Mouse (Mus musculus) yolk sac, embryonic 10.5 days (tissue): ENCODE data around the gene Tent5c.

Experiments used
- DNase-seq: peaks from one replicate; pipeline ENCODE4 v3.0.0-alpha.2; 2017; ENCODE audit warnings: low spot score

The Tent5c gene

DNA sequence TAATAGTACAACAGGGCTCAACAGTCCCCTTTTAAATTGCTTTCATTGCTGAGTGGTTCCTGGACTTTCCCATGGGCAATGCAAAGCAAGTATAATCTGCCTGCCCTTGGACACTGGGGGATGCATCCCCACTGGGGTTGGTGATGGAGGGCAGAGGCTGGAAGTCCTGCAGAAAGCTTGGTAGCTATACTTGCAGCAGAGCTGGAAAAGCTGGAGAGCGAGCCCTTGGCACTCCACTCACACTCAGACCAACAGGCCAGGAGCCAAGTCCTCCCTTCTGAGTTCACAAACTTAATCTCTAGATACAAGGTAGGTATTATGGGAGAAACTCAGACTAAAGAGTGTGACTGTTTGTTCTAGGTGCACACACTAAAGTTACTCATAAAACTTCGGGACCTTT is 2.1 kb downstream of the Tent5c start:
- DNase-seq = no peak

DNA sequence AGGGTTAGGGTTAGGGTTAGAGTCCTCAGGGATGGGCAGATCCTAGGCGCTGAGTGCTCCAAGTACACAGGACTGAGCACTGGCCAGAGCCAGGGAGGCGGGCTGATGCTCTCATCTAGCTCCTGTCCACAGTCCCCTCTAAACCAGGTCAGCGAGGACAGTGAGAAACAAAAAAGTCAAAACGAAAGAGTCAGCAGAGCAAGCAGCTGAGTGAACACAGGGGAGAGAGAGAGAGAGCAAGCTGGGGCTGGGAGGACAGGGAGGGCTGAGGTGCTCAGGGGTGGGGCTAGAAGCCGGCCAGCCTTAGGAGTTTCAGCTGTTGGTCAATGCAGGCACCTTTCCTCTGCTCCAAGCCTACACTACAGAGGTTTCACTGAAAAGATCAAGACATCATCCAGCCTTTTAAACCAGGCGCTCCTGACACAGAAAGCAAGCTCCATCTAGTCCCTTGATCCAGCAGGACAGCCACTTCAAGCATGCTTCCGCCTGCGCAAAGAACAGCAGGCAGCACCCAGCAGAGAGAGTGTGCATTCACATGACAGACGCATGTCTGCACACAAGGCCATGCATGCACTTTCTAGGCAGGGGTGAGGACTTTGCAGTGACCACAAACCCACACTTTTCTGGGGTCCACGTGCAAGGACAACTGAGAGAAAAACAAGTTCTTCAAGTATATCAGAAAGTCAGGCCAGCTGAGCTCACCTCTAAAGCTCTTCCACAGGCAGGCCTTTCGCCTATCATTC is 3.6 kb downstream of the Tent5c start:
- DNase-seq = peak; percentile 65

- DNase-seq = no peak
Observed at GRCm38 (mm10) chr3:100482971-100483610, 6.0 kb downstream of the Tent5c start.

GRCm38 (mm10) chr3:100482324-100482911 is 6.7 kb downstream of the Tent5c start:
- peak; percentile 40 for DNase-seq

DNA sequence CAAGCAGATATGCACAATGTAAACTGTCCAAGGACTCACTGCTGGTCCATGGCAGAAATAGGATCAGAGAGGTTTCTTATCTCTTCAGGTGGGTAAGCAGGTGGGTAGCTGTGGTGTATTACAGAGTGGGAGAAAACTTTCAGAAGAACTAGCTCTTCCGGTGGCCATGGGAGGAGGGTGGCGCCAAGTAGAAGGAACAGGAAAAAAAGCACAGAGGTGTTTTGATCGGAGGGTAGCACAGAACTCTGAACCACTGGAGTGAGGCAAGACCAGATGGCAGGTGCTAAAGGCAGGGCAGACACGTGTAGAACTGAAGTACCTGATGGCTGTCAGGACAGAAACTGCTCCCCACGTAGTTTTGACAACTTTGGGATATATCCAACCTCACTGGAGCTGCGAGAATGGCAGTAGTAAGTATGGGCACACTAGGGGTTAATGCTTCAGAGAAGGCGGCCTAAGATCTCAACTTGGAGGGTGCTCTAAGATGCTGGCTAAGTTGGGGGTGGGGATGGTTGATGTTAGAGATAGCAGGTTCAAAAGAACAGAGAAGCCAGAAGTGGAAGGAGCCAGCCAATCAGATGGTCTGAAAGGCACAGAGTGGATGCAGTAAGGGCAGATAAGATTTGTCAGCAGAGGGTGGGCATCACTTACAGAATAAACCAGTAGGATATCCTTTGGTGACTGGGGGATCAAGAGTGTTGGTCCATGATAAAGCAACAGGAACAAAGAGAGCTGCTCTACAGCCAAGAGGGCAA is 8.7 kb downstream of the Tent5c start:
- no peak for DNase-seq

DNA sequence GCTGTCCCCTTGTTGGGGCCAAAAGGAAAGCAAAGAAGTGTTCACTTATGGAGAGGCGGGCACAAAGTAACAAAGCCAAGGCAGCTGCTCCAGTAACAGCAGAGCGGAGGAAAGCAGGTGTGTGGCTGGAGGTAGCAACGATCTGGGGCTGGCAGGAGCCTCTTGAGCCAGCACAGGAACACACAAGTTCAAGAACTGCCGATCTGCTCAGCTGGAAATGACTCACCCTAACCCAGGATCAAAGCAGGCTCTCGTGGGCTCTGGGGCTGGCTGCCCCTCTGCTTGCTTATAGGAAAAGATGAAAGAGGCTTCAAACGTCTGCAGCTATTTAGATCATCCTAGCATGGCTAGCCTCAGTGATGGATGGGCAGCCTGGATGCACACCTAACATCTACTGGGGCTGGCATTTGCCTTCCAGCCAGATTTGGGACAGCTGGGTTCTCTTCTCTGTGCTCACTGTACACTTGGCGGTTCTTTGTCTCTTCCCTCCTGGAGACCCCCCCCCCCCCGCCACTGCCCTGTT is 14.1 kb downstream of the Tent5c start:
- DNase-seq = no peak

DNA sequence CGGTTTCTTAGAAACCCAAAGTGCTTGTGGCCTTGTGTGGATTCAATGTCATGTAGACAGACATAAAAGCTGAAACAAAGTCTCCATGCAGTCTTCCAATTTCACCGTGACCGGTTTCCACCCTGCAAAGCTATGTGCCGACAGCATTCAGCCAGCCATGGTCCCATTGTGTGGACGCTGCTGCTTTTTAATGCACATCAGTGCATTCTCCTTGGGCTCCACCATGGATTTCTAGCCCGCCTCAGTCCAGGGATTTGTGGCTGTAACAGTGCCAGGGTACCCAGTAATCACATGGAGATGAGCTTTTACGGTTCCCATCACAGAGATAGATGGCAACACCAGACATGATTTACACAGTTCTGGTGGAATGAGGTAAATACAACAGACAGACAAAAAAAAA is 14.6 kb downstream of the Tent5c start:
- DNase-seq = no peak

DNA sequence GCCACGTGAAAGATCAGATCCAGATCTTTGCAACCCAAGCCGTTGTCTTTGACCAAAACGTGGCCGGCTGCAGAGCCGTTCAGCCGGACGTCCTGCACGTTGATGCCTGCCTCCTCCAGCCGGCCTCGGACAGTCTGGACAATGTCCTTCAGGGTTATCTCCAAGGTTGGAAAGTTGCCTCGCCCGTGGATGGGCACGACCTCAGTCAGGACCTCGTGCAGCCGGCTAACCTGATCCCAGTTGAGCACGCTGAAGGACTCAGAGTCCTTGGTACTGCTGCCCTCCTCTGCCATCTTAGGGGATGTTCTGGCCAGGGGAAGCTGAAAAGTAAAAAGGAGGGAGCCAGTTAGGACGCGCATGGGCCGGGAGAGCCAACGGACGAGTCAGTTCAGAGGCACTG is 16.0 kb downstream of the Tent5c start:
- no peak for DNase-seq

DNA sequence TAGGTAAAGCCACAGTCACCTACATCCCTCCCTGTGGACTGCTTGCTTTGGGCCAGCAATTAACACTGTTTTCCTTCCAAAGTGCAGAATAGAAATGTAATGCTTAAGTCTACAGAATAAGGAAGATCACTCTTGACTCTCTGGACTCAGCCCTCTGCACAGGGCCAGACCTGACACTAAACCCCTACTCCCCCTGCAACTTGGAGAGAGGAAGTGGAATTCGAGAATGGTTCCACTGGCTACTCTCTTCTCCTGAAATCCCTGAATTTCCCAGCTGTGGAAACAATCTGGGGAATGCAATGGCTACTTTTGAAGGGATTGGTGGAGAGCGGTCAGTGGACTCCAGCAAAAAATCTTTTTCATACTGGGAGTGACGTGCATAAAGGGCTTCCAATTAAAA is 18.2 kb downstream of the Tent5c start:
- no peak for DNase-seq

DNA sequence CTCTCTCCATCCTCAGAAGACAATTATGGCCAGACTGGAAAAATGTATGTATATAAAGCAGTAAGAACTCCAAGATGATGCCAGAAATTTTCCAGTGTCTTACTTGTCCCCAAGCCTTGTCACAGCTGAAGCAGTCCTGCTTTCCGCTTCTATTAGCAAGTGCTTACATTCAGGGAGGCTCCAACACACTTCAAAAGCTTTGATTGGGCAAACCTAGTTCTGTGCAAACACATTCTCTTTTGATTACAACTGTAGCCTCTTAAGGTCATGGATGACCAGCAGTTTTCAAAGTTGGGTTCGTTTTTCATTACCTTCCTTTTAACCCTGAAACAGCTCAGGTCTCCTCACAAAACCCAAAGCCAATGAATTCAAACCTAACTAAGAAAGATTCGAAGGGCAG is 19.0 kb downstream of the Tent5c start:
- DNase-seq = no peak

DNA sequence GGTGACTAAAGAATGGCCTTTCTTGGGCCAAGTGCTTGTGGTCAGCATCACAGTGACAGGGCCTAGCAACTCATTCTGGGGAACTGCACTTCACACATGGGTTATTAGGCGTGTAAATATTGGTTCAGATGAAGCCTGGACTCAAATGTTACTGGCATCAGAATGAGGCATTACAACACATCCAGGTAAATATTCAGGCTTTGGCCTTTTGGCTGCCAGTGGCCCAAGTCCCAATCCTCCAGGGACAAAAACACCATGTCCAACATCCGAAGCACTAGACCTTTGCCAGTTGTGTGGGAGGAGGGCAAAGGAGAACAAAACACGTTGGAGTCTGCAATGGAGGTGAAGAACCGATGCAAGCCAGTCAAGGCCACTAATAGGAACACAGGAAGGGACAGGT is 22.6 kb downstream of the Tent5c start:
- DNase-seq = no peak

DNA sequence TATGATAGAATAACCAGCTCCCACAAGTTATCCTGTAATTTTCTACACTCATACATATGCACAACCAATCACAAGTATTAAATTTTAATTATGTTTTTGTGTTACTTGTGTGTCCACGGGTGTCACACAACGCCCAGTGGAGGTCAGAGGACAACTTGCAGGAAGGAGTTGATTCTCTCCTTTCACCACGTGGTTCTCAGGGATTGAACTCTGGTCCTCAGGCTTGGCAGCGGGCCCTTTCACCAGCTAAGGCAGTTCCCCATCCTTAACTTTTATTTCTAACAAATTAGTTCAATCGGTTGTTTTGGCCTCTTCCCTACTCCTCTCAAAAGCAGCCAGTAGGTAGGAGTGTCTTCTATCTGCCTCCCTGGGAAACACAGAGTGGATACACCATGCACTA is 24.5 kb downstream of the Tent5c start:
- DNase-seq = no peak

GRCm38 (mm10) chr3:100463959-100464265 is 25.2 kb downstream of the Tent5c start:
- no peak for DNase-seq

GRCm38 (mm10) chr3:100463160-100463958 is 25.8 kb downstream of the Tent5c start:
- DNase-seq = no peak

DNA sequence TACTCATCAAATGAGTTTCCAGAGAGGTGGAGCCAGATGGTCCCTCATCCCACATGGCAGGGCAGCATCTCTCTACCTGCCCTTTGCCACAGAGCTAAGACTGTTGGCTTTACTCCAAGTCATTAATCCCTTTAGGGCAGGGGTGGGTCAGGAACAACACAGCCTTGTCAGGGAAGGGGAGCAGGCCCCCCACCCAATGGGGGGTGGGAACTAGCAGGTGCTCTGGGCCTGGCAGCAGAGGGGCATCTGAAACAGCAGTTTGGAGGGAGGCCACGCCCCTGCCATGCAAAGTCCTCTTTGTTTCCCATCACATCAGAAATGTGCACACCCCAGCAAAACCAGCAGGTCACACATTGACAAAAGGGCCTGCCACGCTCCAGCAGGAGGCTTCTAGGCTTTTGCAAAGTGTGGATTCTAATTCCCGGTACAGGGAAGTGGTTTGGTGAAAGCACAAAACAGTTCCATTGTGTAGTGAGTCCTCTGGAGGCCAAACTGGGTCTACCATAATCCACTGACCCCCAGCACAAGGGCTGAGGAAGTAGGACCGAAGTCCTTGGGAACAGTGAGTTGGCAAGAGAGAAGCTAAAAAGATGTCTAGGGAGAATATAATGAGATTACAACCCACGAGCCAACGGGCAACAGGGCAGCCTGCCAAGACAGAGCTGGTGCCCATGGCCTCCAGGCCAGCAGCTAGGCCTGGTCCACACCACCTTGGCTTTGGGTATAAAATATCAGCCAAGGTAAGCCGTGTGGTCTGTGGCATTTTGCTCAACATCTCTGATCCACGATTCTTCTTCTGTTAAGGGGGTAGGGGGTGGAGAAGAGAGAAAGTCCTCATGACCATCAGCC is 26.7 kb downstream of the Tent5c start:
- DNase-seq = peak; percentile 37

- no peak for DNase-seq
Observed at GRCm38 (mm10) chr3:100460510-100460909, 28.6 kb downstream of the Tent5c start.

- DNase-seq = no peak
Observed at GRCm38 (mm10) chr3:100443798-100444500, 45.2 kb downstream of the Tent5c start.

- no peak for DNase-seq
Observed at GRCm38 (mm10) chr3:100442499-100442898, 46.6 kb downstream of the Tent5c start.

DNA sequence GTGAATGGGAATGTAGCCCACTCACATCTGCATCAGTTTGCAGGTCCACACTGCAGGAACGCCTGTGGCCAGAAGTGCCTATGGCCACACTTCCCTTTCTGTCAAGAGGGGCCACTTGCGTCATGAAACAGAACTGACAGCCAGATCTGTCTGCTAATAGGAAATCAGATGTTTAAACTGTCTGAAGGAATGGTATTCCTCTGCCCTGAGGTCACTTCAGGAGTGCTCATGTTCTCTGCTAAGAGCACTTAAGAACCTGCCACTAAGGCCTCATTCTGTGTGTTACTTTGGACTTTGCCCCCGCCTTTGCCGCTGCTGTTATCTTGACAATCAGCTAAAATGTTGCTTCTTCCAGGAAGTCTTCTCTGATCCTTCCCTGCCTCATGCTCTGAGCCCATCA is 48.4 kb downstream of the Tent5c start:
- DNase-seq = peak; percentile 58

- peak; percentile 35 for DNase-seq
Observed at GRCm38 (mm10) chr3:100440009-100440408, 49.1 kb downstream of the Tent5c start.
